Mouse (Mus musculus): ENCODE measurements around the gene Rab1b.
A peak's percentile ranks its signal among the peaks of the same experiment; 100 is the strongest.

Rab1b gene

GRCm38 (mm10) chr19:5072389-5073019 lies 34.4 kb downstream of the Rab1b start:
- no peak for DNase-seq (ENCODE audit: extremely low spot score, low read depth, low spot score)

- DNase-seq (ENCODE audit: extremely low spot score, low read depth, low spot score) = peak; percentile 95
Measured at GRCm38 (mm10) chr19:5071545-5072369, 35.1 kb downstream of the Rab1b start.

GRCm38 (mm10) chr19:5071077-5071476 lies 35.8 kb downstream of the Rab1b start:
- no peak for DNase-seq (ENCODE audit: extremely low spot score, low read depth, low spot score)

- DNase-seq (ENCODE audit: extremely low spot score, low read depth, low spot score) = no peak
Measured at GRCm38 (mm10) chr19:5069978-5070377, 36.9 kb downstream of the Rab1b start.

GRCm38 (mm10) chr19:5069486-5069885 lies 37.4 kb downstream of the Rab1b start:
- DNase-seq (ENCODE audit: extremely low spot score, low read depth, low spot score) = no peak

GRCm38 (mm10) chr19:5068570-5069234 lies 38.2 kb downstream of the Rab1b start:
- DNase-seq (ENCODE audit: extremely low spot score, low read depth, low spot score) = no peak

GRCm38 (mm10) chr19:5067867-5068569 lies 38.9 kb downstream of the Rab1b start, which contains the start of gene Cd248:
Gene Cd248 (plus strand): TSS chr19:5068078.
- no peak for DNase-seq (ENCODE audit: extremely low spot score, low read depth, low spot score)

GRCm38 (mm10) chr19:5067040-5067799 lies 39.7 kb downstream of the Rab1b start:
- no peak for DNase-seq (ENCODE audit: extremely low spot score, low read depth, low spot score)

GRCm38 (mm10) chr19:5065104-5065503 lies 41.8 kb downstream of the Rab1b start:
- DNase-seq (ENCODE audit: extremely low spot score, low read depth, low spot score) = no peak

GRCm38 (mm10) chr19:5062446-5062845 lies 44.4 kb downstream of the Rab1b start:
- DNase-seq (ENCODE audit: extremely low spot score, low read depth, low spot score) = no peak

GRCm38 (mm10) chr19:5062041-5062440 lies 44.8 kb downstream of the Rab1b start:
- DNase-seq (ENCODE audit: extremely low spot score, low read depth, low spot score) = no peak

GRCm38 (mm10) chr19:5060365-5061330 lies 46.2 kb downstream of the Rab1b start:
- no peak for DNase-seq (ENCODE audit: extremely low spot score, low read depth, low spot score)

- DNase-seq (ENCODE audit: extremely low spot score, low read depth, low spot score) = no peak
Measured at GRCm38 (mm10) chr19:5058801-5059771, 47.8 kb downstream of the Rab1b start.

- no peak for DNase-seq (ENCODE audit: extremely low spot score, low read depth, low spot score)
Measured at GRCm38 (mm10) chr19:5057876-5058775, 48.7 kb downstream of the Rab1b start.

- DNase-seq (ENCODE audit: extremely low spot score, low read depth, low spot score) = no peak
Measured at GRCm38 (mm10) chr19:5056251-5056650, 50.6 kb downstream of the Rab1b start.

- DNase-seq (ENCODE audit: extremely low spot score, low read depth, low spot score) = no peak
Measured at GRCm38 (mm10) chr19:5053909-5054308, 53.0 kb downstream of the Rab1b start.

- no peak for DNase-seq (ENCODE audit: extremely low spot score, low read depth, low spot score)
Measured at GRCm38 (mm10) chr19:5052853-5053252, 54.0 kb downstream of the Rab1b start.

Data from hindlimb bud, embryonic 11.5 days (tissue).